ENCODE assay signal across 10 mouse cellular contexts in genomic region chr13:44580767-44581166, GRCm38 (mm10).
DNase-seq lines count a peak whose midpoint lies in the region; ATAC-seq and TF ChIP-seq lines count a peak whose summit lies in the region.
"Had no signal": no experiment of that assay in that cellular context is flagged by ENCODE, and none has a peak within 500 bp of the region (broad histone marks: within the 10 kb centered on the region; RNA-seq: fewer than 3 reads in every experiment).

No protein-coding gene starts in this region.

- H3K4me1 ChIP-seq in heart, embryonic 15.5 days (replicated peaks) = peaks cover 40% of the 10 kb centered on the region
- peaks cover 68% of the 10 kb centered on the region for H3K4me1 ChIP-seq in E14TG2a.4 (replicated peaks; ENCODE audit: low read depth, low read length)
- H3K4me1 ChIP-seq in embryonic facial prominence, embryonic 14.5 days (ENCODE audit: control insufficient read depth, insufficient read depth, low read length) = peaks cover 30% of the 10 kb centered on the region
- H3K4me1 ChIP-seq in midbrain, embryonic 16.5 days (ENCODE audit: control insufficient read depth, insufficient read depth, low read length) = peaks cover 25% of the 10 kb centered on the region

- no peaks in the 10 kb centered on the region for H3K36me3 ChIP-seq in heart, embryonic 15.5 days
- no peaks in the 10 kb centered on the region for H3K36me3 ChIP-seq in E14TG2a.4 (ENCODE audit: insufficient read depth, low read length)
- H3K36me3 ChIP-seq in embryonic facial prominence, embryonic 14.5 days (ENCODE audit: control insufficient read depth, insufficient read depth, low read length) = no peaks in the 10 kb centered on the region
- no peaks in the 10 kb centered on the region for H3K36me3 ChIP-seq in midbrain, embryonic 16.5 days (ENCODE audit: control insufficient read depth, insufficient read depth, low read length)

- H3K27ac ChIP-seq in heart, embryonic 15.5 days = peak overlapping the region; percentile 71
- no peak overlapping the region for H3K27ac ChIP-seq in embryonic facial prominence, embryonic 14.5 days (replicated peaks; ENCODE audit: low read depth, low read length)
- no peak overlapping the region for H3K27ac ChIP-seq in midbrain, embryonic 16.5 days (ENCODE audit: low read length)
- H3K27ac ChIP-seq: liver, embryonic 14.5 days had no signal

- 33% methylated on average over 9 of the region's 9 CpGs for WGBS in heart, embryonic 15.5 days
- WGBS in embryonic facial prominence, embryonic 14.5 days = 34% methylated on average over 9 of the region's 9 CpGs
- WGBS in midbrain, embryonic 16.5 days = 18% methylated on average over 9 of the region's 9 CpGs

- TF ChIP-seq CTCF in E14TG2a.4 (conservative IDR thresholded peaks at IDR 0.05; ENCODE audit: low read length) = no peak

- DNase-seq in heart, postnatal 25 days (ENCODE audit: low spot score) = no peak
- no peak for DNase-seq in embryonic facial prominence, embryonic 14.5 days (ENCODE audit: low spot score)
- no peak for DNase-seq in B cell, adult 2 months
- DNase-seq: gastrocnemius, postnatal 10 days had no signal

- ATAC-seq in heart, embryonic 15.5 days (replicated peaks; ENCODE audit: insufficient number of reproducible peaks, insufficient read depth, low FRiP score, low read depth) = no peak
- no peak for ATAC-seq in embryonic facial prominence, embryonic 14.5 days (ENCODE audit: low read depth)
- ATAC-seq in midbrain, embryonic 16.5 days = no peak
- no peak for ATAC-seq in frontal cortex, adult (ENCODE audit: low TSS enrichment)
- ATAC-seq: intestine, embryonic 16.5 days had no signal

- 0 out of 2 replicates have a peak overlapping the region, but pooled peaks have one; percentile 4 for H3K9ac ChIP-seq in heart, embryonic 15.5 days
- H3K9ac ChIP-seq in embryonic facial prominence, embryonic 14.5 days (ENCODE audit: low read depth, low read length) = no peak overlapping the region
- no peak overlapping the region for H3K9ac ChIP-seq in midbrain, embryonic 16.5 days (ENCODE audit: low read depth, low read length)
- H3K9ac ChIP-seq: liver, embryonic 14.5 days had no signal

- intact Hi-C loops in heart, postnatal 25 days (cut with DNase I) = no loop called here

- H3K4me3 ChIP-seq in heart, embryonic 15.5 days = no peak overlapping the region
- H3K4me3 ChIP-seq in E14TG2a.4 (replicated peaks; ENCODE audit: low read length) = 0 out of 2 replicates have a peak overlapping the region, but pooled peaks have one; percentile 0
- no peak overlapping the region for H3K4me3 ChIP-seq in embryonic facial prominence, embryonic 14.5 days (ENCODE audit: low read depth, low read length)
- no peak overlapping the region for H3K4me3 ChIP-seq in midbrain, embryonic 16.5 days (ENCODE audit: low read depth, low read length)

- H3K27me3 ChIP-seq in heart, embryonic 15.5 days = no peaks in the 10 kb centered on the region
- H3K27me3 ChIP-seq in E14TG2a.4 (ENCODE audit: insufficient read depth, low read length) = no peaks in the 10 kb centered on the region; the same call in 1 of the 2 replicates
- no peaks in the 10 kb centered on the region for H3K27me3 ChIP-seq in embryonic facial prominence, embryonic 14.5 days (replicated peaks; ENCODE audit: control insufficient read depth, insufficient read depth, low read length)
- H3K27me3 ChIP-seq in midbrain, embryonic 16.5 days (ENCODE audit: control insufficient read depth, insufficient read depth, low read depth, low read length) = no peaks in the 10 kb centered on the region

- no peaks in the 10 kb centered on the region for H3K9me3 ChIP-seq in heart, embryonic 15.5 days (replicated peaks)
- H3K9me3 ChIP-seq in E14TG2a.4 (ENCODE audit: low read length) = peaks cover 11% of the 10 kb centered on the region
- H3K9me3 ChIP-seq in embryonic facial prominence, embryonic 14.5 days (ENCODE audit: control insufficient read depth, low read length) = peaks cover 9% of the 10 kb centered on the region
- H3K9me3 ChIP-seq in midbrain, embryonic 16.5 days (replicated peaks; ENCODE audit: control insufficient read depth, low read length, poor library complexity, severe bottlenecking) = 0 out of 2 replicates have a peak, but pooled peaks cover 4% of the 10 kb centered on the region

- H3K4me2 ChIP-seq in heart, embryonic 15.5 days = peak overlapping the region; percentile 40
- peak overlapping the region; percentile 23 for H3K4me2 ChIP-seq in embryonic facial prominence, embryonic 14.5 days (ENCODE audit: low read depth, low read length)
- 0 out of 2 replicates have a peak overlapping the region, but pooled peaks have one; percentile 7 for H3K4me2 ChIP-seq in midbrain, embryonic 16.5 days (ENCODE audit: low read length)
